Mouse (Mus musculus) megakaryocyte progenitor cell, adult 5-6 weeks (primary cell): ENCODE results near the gene Olfr764-ps1. TPM values are rescaled to one million over a fixed set of nuclear protein-coding genes. Genes with fewer than 3 reads are reported as not detected.
"Not testable (repeated sequence)": the region's sequence is repeated elsewhere in the genome, so short reads cannot be mapped to it uniquely, and the experiment has no call there.

Experiments used
- ATAC-seq: replicated peaks from 2 replicates; pipeline ENCODE4 v1.8.0; 2016; ENCODE audit warnings: mild to moderate bottlenecking, moderate TSS enrichment, inconsistent platforms; ENCODE audit not compliant: poor library complexity
- total RNA-seq, 2 experiments: library from RNA; stranded (forward) in 1 of 2; stranded (reverse) in 1 of 2; fragments of 157-497, 149-512 nt in 1 of 2; fragments of 200-1000 nt in 1 of 2; gene quantifications; 2 replicates each; pipeline versions ENCODE4 v1.2.3 to v1.2.4; 2015 to 2017

The Olfr764-ps1 gene
- not detected in 2 replicates for total RNA-seq (2015)
- not detected in 2 replicates for total RNA-seq (2017)

DNA sequence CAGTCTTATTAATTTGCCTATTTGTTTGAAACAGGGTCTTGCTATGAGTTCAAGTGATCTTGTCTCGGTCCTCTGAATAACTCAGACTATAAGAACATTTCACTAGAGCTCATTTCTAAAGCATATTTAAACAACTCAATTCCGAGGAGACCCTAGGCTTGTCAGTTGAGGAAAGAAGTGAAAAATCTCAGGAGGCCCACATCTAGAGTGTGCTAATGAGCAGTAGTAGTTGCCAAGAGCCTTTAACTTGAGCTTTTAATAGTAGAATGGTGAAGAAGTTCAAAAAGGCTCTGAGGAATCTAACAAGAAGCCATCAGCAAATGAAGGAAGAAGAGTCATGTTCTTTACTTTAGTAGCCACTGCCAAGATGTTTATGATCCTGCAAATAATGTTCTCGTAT, at the start of gene Olfr764-ps1:
Gene Olfr764-ps1, minus strand, starts transcription at position 101 of the 400 bp plus-strand sequence.
- no peak for ATAC-seq

DNA sequence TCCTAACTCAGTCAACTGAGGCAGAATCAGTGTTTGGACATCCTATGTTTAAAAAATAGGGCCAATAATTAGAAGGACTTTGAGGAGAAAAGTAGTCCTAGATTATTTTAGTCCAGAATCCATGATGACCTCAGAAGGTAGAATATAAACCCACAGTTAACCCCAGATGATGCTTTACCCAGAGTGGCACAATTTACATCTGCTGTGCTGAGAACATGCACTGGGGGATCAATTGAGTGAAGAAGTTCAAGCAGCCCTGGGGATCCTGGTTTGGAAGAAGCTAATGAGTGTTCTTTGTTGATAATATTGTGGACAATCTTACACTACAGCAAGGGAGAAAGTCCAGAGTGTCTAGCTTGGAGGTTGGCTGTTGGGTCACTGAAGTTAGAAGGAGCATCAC, 43.1 kb upstream of the Olfr764-ps1 start, which contains the start of gene Olfr767:
Gene Olfr767, minus strand, starts transcription at position 101 of the 400 bp plus-strand sequence.
- not testable (repeated sequence) for ATAC-seq

DNA sequence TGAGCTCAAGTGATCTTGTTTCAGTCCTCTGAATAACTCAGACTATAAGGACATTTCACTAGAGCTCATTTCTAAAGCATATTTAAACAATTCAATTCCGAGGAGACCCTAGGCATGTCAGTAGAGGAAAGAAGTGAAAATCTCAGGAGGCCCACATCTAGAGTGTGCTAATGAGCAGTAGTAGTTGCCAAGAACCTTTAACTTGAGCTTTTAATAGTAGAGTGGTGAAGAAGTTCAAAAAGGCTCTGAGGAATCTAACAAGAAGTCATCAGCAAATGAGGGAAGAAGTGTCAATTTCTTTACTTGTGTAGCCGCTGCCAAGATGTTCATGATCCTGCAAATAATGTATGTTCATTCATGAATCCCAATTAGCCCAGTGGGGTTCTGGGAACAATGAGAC, 29.2 kb upstream of the Olfr764-ps1 start, which contains the start of gene Olfr766-ps1:
Gene Olfr766-ps1, minus strand, starts transcription at position 101 of the 400 bp plus-strand sequence.
- ATAC-seq, result no peak

DNA sequence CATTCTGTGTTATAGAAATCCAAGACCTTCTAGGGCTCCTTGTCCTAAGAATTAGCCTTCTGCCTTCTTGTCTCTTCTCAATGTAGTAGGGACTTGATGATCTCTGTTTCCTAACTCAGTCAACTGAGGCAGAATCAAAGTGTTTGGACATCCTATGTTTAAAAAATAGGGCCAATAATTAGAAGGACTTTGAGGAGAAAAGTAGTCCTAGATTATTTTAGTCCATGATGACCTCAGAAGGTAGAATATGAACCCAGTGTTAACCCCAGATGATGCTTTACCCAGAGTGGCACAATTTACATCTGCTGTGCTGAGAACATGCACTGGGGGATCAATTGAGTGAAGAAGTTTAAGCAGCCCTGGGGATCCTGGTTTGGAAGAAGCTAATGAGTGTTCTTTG, 10.2 kb upstream of the Olfr764-ps1 start, which contains the start of gene Olfr765:
Gene Olfr765, minus strand, starts transcription at position 101 of the 400 bp plus-strand sequence.
- ATAC-seq, result not testable (repeated sequence)

DNA sequence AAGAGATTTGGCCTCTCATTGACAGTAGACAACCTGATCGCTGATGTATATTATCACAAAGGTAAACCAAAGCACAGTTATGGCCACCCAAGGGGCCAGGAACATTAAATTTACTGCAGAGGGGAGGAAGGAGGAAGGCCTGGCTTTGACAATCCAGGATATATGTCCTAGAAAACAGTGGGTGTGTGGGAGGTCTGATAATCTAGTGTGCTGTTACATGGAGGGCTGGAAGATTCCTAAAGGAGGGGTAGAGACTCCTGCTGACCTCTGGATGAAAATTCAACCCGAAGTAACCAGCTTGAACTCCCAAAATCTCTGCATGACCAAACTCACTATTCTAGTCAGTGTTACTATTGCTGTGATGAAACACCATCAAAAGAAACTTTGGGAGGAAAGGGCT, 11.4 kb downstream of the Olfr764-ps1 start:
- ATAC-seq, result no peak

DNA sequence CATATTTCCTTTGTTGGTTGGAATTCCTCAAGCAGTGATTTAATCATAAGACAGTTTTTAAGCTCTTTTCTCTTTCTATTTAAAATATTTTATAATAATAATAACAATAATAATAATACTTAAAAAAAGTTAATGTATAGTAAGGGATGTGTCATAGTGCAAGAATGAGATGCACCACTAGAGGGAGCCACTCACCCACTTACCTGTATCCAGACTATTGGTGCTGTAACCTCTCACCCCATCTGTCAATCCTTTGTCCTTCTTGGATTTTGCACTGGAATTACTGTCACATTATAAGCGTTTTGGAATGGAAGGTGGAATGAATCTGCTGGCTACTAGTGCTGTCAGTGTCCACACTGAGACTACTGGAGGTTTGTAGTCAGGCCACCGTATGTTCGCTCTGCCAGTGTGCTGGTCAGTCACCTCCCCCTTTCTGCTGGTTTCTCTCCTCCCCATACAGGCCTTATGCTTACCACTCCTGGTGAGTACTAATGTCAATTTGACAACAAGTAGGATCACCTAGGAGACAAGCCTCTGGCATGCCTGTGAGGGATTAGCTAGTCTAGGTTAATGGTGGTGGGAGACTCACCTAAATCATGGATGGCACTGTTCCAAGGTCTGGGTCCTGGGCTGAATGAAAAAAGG, 13.6 kb downstream of the Olfr764-ps1 start:
- peak; percentile 91 for ATAC-seq

DNA sequence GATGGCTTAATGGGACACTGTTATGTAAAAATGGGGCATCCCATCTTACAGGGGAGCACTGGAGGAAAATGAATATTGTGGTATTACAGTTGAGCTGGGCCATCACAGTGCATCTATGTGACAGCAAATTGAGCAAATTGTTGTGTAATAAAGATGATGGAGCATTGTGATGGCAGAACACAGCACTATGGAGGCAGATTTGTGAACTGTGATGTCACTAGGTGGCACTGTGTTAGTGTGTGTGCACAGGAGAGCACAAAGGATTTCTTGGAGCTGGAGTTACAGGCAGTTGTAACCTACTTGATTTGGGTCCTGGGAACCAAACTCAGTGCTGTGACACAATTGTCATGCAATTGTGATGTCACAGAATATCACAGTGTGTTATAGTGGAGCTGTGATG, 16.4 kb downstream of the Olfr764-ps1 start:
- no peak for ATAC-seq

DNA sequence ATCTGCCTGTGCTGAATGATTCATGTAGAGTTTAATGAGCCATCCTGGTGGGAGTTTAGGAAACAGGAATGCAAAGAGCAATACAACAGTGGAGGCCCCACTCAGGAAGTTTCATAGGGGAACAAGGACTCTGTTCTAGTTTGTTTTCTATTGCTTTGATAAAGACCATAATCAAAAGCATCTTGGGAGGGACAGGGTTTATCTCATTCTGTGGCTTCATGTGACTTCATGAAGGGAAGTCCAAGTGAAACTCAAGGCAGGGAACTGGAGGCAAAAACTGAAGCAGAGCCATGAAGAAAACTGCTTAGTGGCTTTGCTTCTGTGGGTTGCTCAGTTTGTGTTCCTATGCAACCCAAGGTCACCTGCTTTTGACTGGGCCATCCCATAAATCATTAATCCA, 25.2 kb downstream of the Olfr764-ps1 start:
- ATAC-seq, result no peak

DNA sequence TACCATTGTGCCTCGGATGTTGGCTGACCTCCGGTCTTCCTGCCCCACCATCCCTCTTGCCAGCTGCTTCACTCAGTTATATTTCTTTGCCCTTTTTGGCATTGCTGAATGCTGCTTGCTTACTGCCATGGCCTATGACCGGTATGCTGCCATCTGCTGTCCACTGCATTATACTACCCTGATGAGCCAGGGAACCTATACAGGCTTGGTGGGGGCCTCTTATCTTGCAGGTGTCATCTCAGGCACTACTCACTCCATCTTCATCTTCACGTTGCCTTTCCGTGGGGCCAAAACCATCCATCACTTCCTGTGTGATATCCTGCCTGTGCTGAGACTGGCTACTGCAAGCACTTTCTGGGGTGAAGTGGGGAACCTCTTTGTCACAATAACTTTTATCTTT, 28.2 kb downstream of the Olfr764-ps1 start:
- peak; percentile 95 for ATAC-seq

DNA sequence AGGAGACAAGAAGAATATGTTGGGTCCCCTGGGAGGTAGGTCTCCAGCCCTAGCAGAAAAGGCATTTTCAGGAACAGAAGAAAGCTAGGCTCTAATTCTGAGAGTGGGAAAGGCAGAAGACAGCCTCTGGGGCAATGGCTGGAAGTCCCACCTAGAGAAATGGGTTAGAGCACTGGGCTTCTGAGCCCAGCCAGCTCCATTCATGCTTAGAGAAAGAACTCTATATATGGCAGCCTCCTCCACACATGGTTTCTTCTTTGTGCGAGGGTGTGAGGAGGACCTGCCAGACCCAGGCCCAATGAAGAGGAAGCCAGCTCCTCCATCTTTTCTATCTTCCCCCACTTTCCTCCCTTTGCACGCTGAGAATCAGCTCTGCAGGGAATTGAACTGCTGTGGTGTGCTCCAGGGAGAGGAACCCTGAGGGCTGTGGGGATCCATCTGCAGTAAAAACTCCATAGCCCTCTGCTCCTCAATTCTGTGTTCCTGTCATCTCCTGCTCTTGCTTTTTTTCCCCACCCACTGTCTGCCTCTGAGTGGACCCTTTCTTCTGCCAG, 29.3 kb downstream of the Olfr764-ps1 start, which contains the start of gene Olfr763:
Gene Olfr763, plus strand, starts transcription at position 504 of the 554 bp plus-strand sequence.
- no peak for ATAC-seq

DNA sequence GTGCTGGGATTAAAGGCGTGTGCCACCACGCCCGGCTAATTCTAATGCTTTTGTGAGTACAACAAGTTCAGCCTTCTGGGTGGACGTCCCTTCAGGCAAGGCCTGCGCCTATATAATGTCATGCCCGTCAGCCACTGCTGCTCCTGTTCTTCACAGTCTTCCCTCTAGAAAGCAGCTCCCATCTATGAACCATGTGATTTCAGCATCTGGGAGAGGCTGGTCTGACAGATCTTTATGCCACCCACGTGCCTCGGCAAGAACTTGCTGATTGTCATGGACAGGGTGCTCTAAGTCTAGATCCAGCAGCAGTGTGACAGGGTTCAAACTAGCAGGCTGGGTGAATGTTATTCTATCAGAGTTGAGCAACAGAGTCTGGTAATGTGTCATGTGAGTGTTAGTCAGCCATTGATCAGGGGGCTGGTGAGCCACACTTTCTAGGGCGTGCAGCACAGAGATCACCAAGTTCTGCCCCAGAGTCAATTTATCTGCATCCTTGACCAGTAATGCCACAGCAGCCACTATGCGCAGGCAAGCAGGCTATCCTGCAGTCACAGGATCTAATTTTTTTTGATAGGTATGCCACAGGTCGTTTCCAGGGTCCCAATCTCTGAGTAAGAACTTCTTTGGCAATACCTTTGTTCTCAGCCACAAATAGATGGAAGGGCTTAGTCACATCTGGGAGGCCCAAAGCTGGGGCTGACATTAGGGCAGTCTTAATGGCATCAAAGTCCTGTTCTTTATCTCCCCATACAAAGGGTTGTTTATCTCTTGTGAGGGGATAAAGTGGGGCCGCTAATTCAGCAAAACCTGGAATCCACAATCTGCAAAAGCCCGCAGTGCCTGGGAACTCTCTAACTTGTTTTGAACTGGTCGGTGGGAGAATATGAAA, 35.4 kb downstream of the Olfr764-ps1 start:
- ATAC-seq, result no peak

DNA sequence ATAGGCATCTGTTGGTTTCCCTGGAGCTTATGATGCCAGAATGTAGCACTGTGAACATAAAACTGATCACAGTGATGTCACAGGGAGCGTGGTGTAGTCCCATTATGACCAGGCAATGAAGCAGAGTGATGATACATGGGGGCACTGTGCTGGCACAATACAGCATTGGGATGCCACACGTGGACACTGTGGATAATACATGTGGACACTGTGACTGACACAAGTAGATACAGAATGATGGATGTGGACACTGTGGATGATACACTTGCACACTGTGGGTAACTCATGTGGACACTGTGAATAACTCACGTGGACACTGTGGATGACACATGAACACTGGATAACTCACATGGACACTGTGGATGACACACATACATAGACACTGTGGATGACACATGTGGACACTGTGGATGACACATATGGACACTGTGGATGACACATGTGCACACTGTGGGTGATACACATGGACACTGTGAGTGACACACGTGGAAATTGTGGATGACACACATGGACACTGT, 43.1 kb downstream of the Olfr764-ps1 start:
- ATAC-seq, result no peak

DNA sequence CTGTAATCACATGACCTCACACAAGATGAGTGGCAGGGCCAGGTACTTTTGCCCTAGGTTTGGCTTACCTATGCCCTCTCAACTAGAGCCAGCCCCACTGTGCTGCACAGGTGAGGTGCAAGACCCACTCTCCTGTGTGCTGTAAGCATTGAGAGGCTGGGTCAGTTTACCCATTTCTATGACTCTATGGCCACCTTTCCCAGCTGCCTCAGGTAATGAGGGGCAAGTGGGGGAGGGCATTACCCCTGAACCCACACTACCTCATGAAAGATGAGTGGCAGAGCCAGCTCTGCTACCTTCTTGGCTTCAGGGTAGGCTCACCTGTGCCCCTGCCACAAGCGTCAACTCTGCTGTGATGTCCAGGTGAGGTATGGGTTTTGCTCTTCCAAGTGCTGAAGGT, 43.9 kb downstream of the Olfr764-ps1 start:
- ATAC-seq, result no peak

DNA sequence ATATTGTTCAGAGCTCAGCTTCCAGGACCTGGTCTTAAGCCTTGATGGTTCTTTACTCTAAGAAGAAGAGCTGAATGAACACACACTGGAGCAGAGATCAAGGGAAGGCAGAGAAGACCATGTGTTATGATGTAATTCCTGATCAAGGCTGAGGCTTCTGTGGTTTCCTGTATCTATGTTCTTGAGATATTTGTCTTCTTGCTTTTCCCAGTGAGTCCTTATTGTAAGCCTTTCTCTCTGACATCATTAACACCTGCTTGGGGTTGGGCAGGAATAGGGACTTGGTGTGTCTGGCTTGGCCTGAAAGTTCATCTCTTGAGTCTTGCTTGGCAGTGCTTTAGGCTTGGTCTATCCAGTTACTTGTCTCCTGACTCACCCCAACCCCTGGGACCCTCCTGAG, 48.7 kb downstream of the Olfr764-ps1 start:
- ATAC-seq, result peak; percentile 56

DNA sequence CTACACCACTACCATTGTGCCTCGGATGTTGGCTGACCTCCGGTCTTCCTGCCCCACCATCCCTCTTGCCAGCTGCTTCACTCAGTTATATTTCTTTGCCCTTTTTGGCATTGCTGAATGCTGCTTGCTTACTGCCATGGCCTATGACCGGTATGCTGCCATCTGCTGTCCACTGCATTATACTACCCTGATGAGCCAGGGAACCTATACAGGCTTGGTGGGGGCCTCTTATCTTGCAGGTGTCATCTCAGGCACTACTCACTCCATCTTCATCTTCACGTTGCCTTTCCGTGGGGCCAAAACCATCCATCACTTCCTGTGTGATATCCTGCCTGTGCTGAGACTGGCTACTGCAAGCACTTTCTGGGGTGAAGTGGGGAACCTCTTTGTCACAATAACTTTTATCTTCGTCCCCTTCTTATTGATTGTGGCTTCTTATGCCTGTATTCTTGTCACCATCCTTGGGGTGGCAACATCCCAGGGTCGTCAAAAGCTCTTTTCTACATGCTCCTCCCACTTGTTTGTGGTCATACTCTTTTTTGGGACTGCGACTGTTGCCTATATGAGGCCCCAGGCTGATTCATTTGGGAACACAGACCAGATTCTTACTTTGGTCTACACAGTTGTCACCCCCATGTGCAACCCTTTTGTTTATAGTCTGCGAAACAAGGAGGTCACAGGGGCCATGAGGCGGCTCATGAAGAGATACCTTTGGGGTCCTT, 49.4 kb downstream of the Olfr764-ps1 start:
- ATAC-seq, result peak; percentile 92

DNA sequence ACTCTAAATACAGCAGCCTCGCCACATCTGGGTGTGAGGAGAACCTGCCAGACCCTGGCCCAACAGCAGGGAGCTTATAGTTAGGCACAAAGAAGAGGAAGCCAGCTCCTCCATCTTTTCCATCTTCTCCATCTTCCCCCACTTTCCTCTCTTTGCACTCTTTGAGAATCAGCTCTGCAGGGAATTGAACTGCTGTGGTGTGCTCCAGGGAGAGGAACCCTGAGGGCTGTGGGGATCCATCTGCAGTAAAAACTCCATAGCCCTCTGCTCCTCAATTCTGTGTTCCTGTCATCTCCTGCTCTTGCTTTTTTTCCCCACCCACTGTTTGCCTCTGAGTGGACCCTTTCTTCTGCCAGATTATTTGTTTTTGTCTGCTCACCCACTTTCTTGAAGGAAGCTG, 50.6 kb downstream of the Olfr764-ps1 start, which contains the start of gene Olfr9:
Gene Olfr9, plus strand, starts transcription at position 301 of the 400 bp plus-strand sequence.
- ATAC-seq, result not testable (repeated sequence)
